Comparison of ENCODE assay signal across 7 mouse cellular contexts in genomic region chr5:136966331-136966730, GRCm38 (mm10). TPM values are rescaled to one million over a fixed set of nuclear protein-coding genes. Genes with fewer than 3 reads are reported as not detected.
DNase-seq lines count a peak whose midpoint lies in the region; ATAC-seq and TF ChIP-seq lines count a peak whose summit lies in the region.

TSS of gene Cldn15 (plus strand) at chr5:136966616.

- H3K27ac ChIP-seq in bone marrow, adult 2 months (ENCODE audit: control insufficient read depth, insufficient read depth, low read depth, low read length, poor library complexity): peak within 1 kb of the TSS; percentile 57
- peak within 1 kb of the TSS; percentile 86 for H3K27ac ChIP-seq in intestine, postnatal 0 days (ENCODE audit: low read depth, low read length)
- H3K27ac ChIP-seq in liver, embryonic 16.5 days (ENCODE audit: low read length): peak within 1 kb of the TSS; percentile 83

- peaks cover 34% of the 10 kb centered on the region for H3K36me3 ChIP-seq in intestine, postnatal 0 days (ENCODE audit: control insufficient read depth, insufficient read depth)
- H3K36me3 ChIP-seq in liver, embryonic 16.5 days (ENCODE audit: control insufficient read depth, insufficient read depth): peaks cover 6% of the 10 kb centered on the region

- H3K27me3 ChIP-seq in intestine, postnatal 0 days (replicated peaks; ENCODE audit: control insufficient read depth, insufficient read depth, low read length): no peaks in the 10 kb centered on the region
- no peaks in the 10 kb centered on the region for H3K27me3 ChIP-seq in liver, embryonic 16.5 days (ENCODE audit: control insufficient read depth, insufficient read depth, low read depth, low read length)

- TF ChIP-seq POLR2A in bone marrow, adult 2 months (IDR thresholded peaks at IDR 0.05; ENCODE audit: borderline replicate concordance, control insufficient read depth, low read depth, low read length): 0 out of 2 replicates have a peak, but pooled peaks have one; percentile 12

- peaks cover 2% of the 10 kb centered on the region for H3K4me1 ChIP-seq in bone marrow, adult 2 months (ENCODE audit: control insufficient read depth, insufficient read depth, low read length)
- peaks cover 19% of the 10 kb centered on the region; the same call in 1 of the 2 replicates for H3K4me1 ChIP-seq in intestine, postnatal 0 days (replicated peaks; ENCODE audit: control insufficient read depth, insufficient read depth, low read length)
- peaks cover 48% of the 10 kb centered on the region for H3K4me1 ChIP-seq in liver, embryonic 16.5 days (ENCODE audit: control insufficient read depth, low read depth, low read length)

- WGBS in bone marrow, adult 2 months: 50% methylated on average over 6 of the region's 6 CpGs
- 20% methylated on average over 6 of the region's 6 CpGs for WGBS in intestine, postnatal 0 days
- WGBS in liver, embryonic 16.5 days (ENCODE audit: insufficient replicate concordance): 75% methylated on average over 6 of the region's 6 CpGs

- TF ChIP-seq CTCF in bone marrow, adult 2 months (IDR thresholded peaks at IDR 0.05; ENCODE audit: control insufficient read depth, insufficient read depth, low read length): no peak
- no peak for TF ChIP-seq CTCF in intestine, postnatal 0 days (IDR thresholded peaks at IDR 0.05; ENCODE audit: low read depth)

- ATAC-seq in intestine, postnatal 0 days: no peak
- no peak for ATAC-seq in liver, embryonic 16.5 days (ENCODE audit: low read depth)

- H3K4me3 ChIP-seq in bone marrow, adult 2 months (replicated peaks; ENCODE audit: control insufficient read depth, low read depth, low read length): no peak within 1 kb of the TSS
- H3K4me3 ChIP-seq in intestine, postnatal 0 days (ENCODE audit: low read depth, low read length): peak within 1 kb of the TSS; percentile 31; the same call in 1 of the 2 replicates
- 0 out of 2 replicates have a peak within 1 kb of the TSS, but pooled peaks have one; percentile 7 for H3K4me3 ChIP-seq in liver, embryonic 16.5 days (ENCODE audit: low read depth, low read length)

- H3K9ac ChIP-seq in intestine, postnatal 0 days (ENCODE audit: low read depth, low read length): peak within 1 kb of the TSS; percentile 11; the same call in 1 of the 2 replicates
- H3K9ac ChIP-seq in liver, embryonic 16.5 days (ENCODE audit: low read depth, low read length): peak within 1 kb of the TSS; percentile 42

- peak; percentile 92 for DNase-seq in adipocyte (ENCODE audit: low spot score)
- no peak for DNase-seq in thymus, postnatal 10 days (ENCODE audit: low spot score in 2 of 2)
- no peak for DNase-seq in retina, embryonic 14.5 days (ENCODE audit: low spot score)
- DNase-seq in cerebellum, postnatal 10 days: no peak

- H3K9me3 ChIP-seq in intestine, postnatal 0 days (ENCODE audit: control insufficient read depth): no peaks in the 10 kb centered on the region
- H3K9me3 ChIP-seq in liver, embryonic 16.5 days (replicated peaks; ENCODE audit: control insufficient read depth, low read length): no peaks in the 10 kb centered on the region

- peak within 1 kb of the TSS; percentile 58 for H3K4me2 ChIP-seq in intestine, postnatal 0 days (replicated peaks; ENCODE audit: low read depth)
- peak within 1 kb of the TSS; percentile 41 for H3K4me2 ChIP-seq in liver, embryonic 16.5 days (ENCODE audit: low read depth, low read length)

RNA-seq across cellular contexts. Expression of gene Cldn15, which starts in this region (rescaled TPM):
- polyA plus RNA-seq in bone marrow, adult 2 months (2011; ENCODE audit: insufficient read depth, insufficient read length, low replicate concordance, missing spikeins): 14.6 and 31.1 TPM in 2 replicates
- polyA plus RNA-seq in intestine, postnatal 0 days (2015; fragmentation: Nextera tagmentation; extraction: Ambion mirVana): 29.5 and 31.2 TPM in 2 replicates
- 7.5 and 7.9 TPM in 2 replicates for polyA plus RNA-seq in liver, embryonic 16.5 days (2015; fragmentation: Nextera tagmentation; extraction: Ambion mirVana)
